Mouse (Mus musculus) midbrain, postnatal 0 days (tissue): ENCODE measurements at regions not wholly inside any gene's neighbourhood (a gene's known extent, or its start where the extent isn't known, plus 50 kb on each side); places are given as distances from the start of the nearest gene placed in this dataset.

Experiments used
- ATAC-seq: fragments of 200-750 bp; cut with Nextera tagmentation; 2 replicates; pipeline ENCODE4 v1.8.0; 2017; ENCODE audit warnings: moderate number of reproducible peaks, mild to moderate bottlenecking, moderate TSS enrichment, moderate library complexity; ENCODE audit not compliant: low FRiP score
- DNase-seq: peaks from one replicate; pipeline ENCODE4 v3.0.0-alpha.2; 2015; ENCODE audit warnings: low spot score
- H3K27ac ChIP-seq: fragments of 300-500 bp; sonication (generic); 2 replicates; pipeline ENCODE4 v1.5.1; 2014; ENCODE audit warnings: low read depth, mild to moderate bottlenecking, low read length, mixed read lengths
- H3K27me3 ChIP-seq: fragments of 300-500 bp; sonication (generic); 2 replicates; pipeline ENCODE4 v1.6.1; 2014; ENCODE audit warnings: low read length, control low read depth, mixed read lengths; ENCODE audit not compliant: insufficient read depth
- H3K36me3 ChIP-seq: fragments of 300-500 bp; sonication (generic); 2 replicates; pipeline ENCODE4 v1.6.1; 2014; ENCODE audit warnings: low read length, control low read depth, mixed read lengths; ENCODE audit not compliant: insufficient read depth
- H3K4me1 ChIP-seq: fragments of 300-500 bp; sonication (generic); 2 replicates; pipeline ENCODE4 v1.6.1; 2014; ENCODE audit warnings: mild to moderate bottlenecking, control low read depth, antibody characterized with exemption, low read length, mixed read lengths; ENCODE audit not compliant: insufficient read depth
- H3K4me2 ChIP-seq: fragments of 300-500 bp; sonication (generic); 2 replicates; pipeline ENCODE4 v1.6.1; 2014; ENCODE audit warnings: low read depth, mild to moderate bottlenecking, low read length, mixed read lengths; ENCODE audit not compliant: poor library complexity, severe bottlenecking
- H3K4me3 ChIP-seq: fragments of 300-500 bp; sonication (generic); 2 replicates; pipeline ENCODE4 v1.5.1; 2014; ENCODE audit warnings: low read depth, mild to moderate bottlenecking, low read length, moderate library complexity
- H3K9ac ChIP-seq: fragments of 300-500 bp; sonication (generic); replicated peaks from 2 replicates; pipeline ENCODE4 v1.6.1; 2014; ENCODE audit warnings: mild to moderate bottlenecking, low read length, moderate library complexity, mixed read lengths; ENCODE audit not compliant: poor library complexity, severe bottlenecking
- H3K9me3 ChIP-seq: fragments of 300-500 bp; sonication (generic); 2 replicates; pipeline ENCODE4 v1.6.1; 2016; ENCODE audit warnings: low read length, control low read depth
- CTCF ChIP-seq: IDR thresholded peaks from 2 replicates; pipeline ENCODE4 v1.5.1; 2016; ENCODE audit warnings: antibody characterized with exemption, mild to moderate bottlenecking
- WGBS: fragments of 180-500 bp; shearing (Covaris S2); extraction: QIAGEN DNeasy Blood & Tissue Kit; methylation state at CpG from one replicate; pipeline ENCODE4 v1.1.7; 2014; 5-methylcytosine and 5-hydroxymethylcytosine counted together

GRCm38 (mm10) chr4:142983295-142983624 lies 229.5 kb downstream of the Prdm2 start:
- H3K9ac ChIP-seq, result no peak overlapping the region
- no peaks in the 10 kb centered on the region for H3K4me1 ChIP-seq
- H3K36me3 ChIP-seq, result no peaks in the 10 kb centered on the region
- H3K9me3 ChIP-seq, result no peaks in the 10 kb centered on the region
- TF ChIP-seq CTCF, result no peak
- H3K27ac ChIP-seq, result no peak overlapping the region; the same call in 1 of the 2 replicates
- WGBS, result 34% methylated on average over 6 of the region's 6 CpGs
- H3K4me2 ChIP-seq, result no peak overlapping the region
- ATAC-seq (no peak), DNase-seq (no peak)
- H3K27me3 ChIP-seq, result no peaks in the 10 kb centered on the region
- H3K4me3 ChIP-seq, result no peak overlapping the region

DNA sequence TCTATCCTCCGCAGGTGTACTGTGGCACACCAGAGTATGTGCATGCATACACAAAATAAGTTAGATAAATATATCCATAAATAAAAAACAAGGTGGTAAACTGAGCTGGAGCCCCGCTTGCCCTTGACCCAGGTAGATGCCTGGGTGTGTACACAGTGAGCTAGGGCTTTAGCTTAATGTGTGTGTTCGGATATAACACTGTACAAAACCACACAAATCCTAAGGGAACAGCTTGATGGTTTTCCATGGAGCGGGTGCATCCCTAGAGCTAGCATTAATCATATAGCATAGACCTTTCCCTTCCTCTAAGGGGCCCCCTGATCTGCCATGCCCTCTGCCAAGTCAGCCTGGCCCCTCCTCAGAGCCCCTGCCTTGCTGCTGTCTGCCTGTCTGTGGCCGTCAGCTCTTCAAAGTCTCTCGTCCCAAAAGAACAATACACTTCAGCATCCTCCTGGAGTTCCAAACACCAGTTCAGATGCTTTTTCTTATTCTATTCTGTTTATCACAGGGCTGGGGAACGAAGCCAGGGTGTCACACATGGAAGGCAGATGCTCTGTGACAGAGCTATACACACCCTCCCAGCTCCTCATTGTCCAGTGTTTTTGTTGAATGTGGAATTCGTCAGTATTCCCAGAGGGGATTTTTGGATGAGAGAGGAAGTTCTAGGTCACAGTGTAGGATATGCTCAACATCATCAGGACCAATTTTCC lies 230.1 kb downstream of the Prdm2 start:
- Histone ChIP-seq H3K4me3 (no peak overlapping the region), H3K27ac (no peak overlapping the region), H3K36me3 (no peaks in the 10 kb centered on the region), H3K4me1 (no peaks in the 10 kb centered on the region), H3K27me3 (no peaks in the 10 kb centered on the region), H3K9ac (no peak overlapping the region), H3K9me3 (no peaks in the 10 kb centered on the region), H3K4me2 (no peak overlapping the region)
- DNase-seq, result no peak
- no peak for TF ChIP-seq CTCF
- ATAC-seq, result no peak
- WGBS, result 53% methylated on average over 8 of the region's 8 CpGs

DNA sequence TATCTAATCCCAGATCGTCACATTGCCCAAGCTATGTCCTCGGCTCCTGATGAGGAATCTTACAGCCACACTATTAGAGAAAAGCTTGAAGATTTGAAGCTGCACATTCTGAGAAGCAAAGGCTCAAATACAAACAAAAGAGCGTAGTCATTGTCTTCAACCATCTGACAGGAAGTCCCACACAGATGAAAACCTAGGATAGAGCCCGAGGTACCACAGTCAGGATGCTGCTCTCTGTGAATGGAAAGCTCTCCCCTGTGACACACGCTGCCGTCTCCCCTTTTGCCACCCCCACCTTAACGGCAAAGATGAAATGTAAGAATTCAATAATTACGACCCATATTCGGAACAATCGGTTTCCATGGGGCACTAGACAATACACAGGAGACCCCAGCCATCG lies 237.2 kb downstream of the Prdm2 start:
- Histone ChIP-seq H3K36me3 (no peaks in the 10 kb centered on the region), H3K27me3 (no peaks in the 10 kb centered on the region), H3K4me2 (no peak overlapping the region), H3K9me3 (no peaks in the 10 kb centered on the region), H3K4me3 (no peak overlapping the region), H3K9ac (no peak overlapping the region), H3K27ac (no peak overlapping the region), H3K4me1 (no peaks in the 10 kb centered on the region)
- DNase-seq, result no peak
- WGBS, result 68% methylated on average over 11 of the region's 11 CpGs
- ATAC-seq, result no peak
- no peak for TF ChIP-seq CTCF

DNA sequence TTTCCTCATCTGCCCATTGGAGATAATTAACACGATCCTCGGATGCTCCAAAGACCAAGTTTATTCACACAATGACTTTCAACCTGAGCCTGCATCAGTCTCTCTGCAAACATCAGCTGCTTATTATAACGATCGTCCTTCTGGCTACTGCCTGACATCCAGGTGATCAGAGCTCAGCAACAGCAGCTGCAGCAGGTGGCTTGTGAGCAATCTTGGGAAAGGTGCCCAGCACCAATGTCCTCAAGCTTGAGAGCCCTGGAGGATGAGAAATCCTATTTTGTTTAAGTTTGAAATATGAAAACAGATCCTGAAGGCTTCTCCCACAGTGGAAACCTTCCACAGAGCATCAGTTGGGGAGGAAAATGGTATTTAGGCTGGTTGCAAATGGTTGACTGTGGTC lies 242.8 kb downstream of the Prdm2 start:
- H3K9ac ChIP-seq, result no peak overlapping the region
- H3K27ac ChIP-seq, result no peak overlapping the region
- H3K36me3 ChIP-seq, result no peaks in the 10 kb centered on the region
- no peak for TF ChIP-seq CTCF
- no peaks in the 10 kb centered on the region for H3K9me3 ChIP-seq
- no peak overlapping the region for H3K4me2 ChIP-seq
- H3K27me3 ChIP-seq, result no peaks in the 10 kb centered on the region
- ATAC-seq (no peak), DNase-seq (no peak)
- H3K4me3 ChIP-seq, result no peak overlapping the region
- WGBS, result 86% methylated on average over 4 of the region's 4 CpGs
- no peaks in the 10 kb centered on the region for H3K4me1 ChIP-seq

DNA sequence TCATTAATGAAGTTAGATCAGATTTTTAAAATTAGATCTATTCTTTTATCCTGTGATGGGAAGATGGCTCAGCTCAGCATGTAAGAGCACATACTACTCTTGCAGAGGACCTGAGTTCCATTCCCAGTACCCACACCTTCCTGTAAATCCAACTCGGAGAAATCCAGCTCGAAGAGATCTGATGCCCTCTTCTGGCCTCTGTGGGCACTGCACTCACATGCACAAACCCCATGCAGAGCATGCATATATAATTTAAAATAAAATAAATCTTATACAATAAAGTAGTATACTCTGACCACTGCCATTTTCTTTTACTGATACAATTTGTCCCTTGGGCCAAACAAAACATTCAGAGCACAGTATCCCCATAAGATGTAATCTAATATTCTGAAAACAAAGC lies 245.2 kb downstream of the Prdm2 start:
- Histone ChIP-seq H3K4me2 (no peak overlapping the region), H3K27ac (no peak overlapping the region), H3K9me3 (no peaks in the 10 kb centered on the region), H3K4me1 (no peaks in the 10 kb centered on the region), H3K36me3 (no peaks in the 10 kb centered on the region), H3K27me3 (no peaks in the 10 kb centered on the region), H3K9ac (no peak overlapping the region), H3K4me3 (no peak overlapping the region)
- peak; percentile 58 for TF ChIP-seq CTCF
- 94% methylated on average over 2 of the region's 2 CpGs for WGBS
- ATAC-seq, result no peak
- DNase-seq, result no peak

DNA sequence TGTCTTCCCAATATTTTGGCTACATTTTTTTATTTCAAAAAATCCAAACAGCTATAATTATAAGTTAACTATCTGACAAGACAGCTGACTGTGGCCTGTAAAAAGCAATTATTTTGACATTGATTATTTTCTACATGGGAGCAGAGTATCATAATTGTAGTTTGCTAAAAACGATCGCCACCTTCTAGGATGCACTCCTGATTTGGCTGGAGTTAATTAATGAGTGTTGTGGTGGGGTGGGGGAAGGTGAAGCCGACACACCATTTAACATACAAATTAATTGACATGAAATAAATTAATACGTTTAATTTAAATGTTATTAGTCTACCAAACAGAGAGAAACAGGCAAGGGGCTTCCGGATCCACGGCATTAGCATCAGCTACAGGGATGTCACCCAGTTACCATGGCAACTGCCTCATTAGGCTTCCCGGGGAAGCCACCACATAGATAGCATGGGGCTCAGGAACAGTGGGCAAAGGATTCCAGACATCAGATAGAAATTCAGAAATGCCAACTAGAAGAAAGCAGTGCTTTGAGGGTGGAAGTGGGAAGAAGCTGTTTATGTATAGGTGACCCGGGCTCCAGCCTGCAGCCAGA lies 255.9 kb downstream of the Prdm2 start:
- Histone ChIP-seq H3K4me2 (no peak overlapping the region), H3K4me1 (peaks cover 19% of the 10 kb centered on the region; the same call in 1 of the 2 replicates)

More for the DNA sequence above, 255.9 kb downstream of the Prdm2 start:
- Histone ChIP-seq H3K9ac (no peak overlapping the region), H3K9me3 (no peaks in the 10 kb centered on the region), H3K36me3 (no peaks in the 10 kb centered on the region), H3K27me3 (no peaks in the 10 kb centered on the region), H3K27ac (peak overlapping the region; percentile 72), H3K4me3 (no peak overlapping the region)
- peak; percentile 87 for DNase-seq
- no peak for TF ChIP-seq CTCF
- ATAC-seq, result peak; percentile 80
- WGBS, result 24% methylated on average over 8 of the region's 8 CpGs
